Mouse (Mus musculus) layer of hippocampus, adult 11-12 months (tissue): ENCODE measurements at regions not wholly inside any gene's neighbourhood (a gene's known extent, or its start where the extent isn't known, plus 50 kb on each side); places are given as distances from the start of the nearest gene placed in this dataset.

Experiments used
- DNase-seq: peaks from one replicate; pipeline ENCODE4 v3.0.0; 2022; ENCODE audit warnings: low spot score

DNA sequence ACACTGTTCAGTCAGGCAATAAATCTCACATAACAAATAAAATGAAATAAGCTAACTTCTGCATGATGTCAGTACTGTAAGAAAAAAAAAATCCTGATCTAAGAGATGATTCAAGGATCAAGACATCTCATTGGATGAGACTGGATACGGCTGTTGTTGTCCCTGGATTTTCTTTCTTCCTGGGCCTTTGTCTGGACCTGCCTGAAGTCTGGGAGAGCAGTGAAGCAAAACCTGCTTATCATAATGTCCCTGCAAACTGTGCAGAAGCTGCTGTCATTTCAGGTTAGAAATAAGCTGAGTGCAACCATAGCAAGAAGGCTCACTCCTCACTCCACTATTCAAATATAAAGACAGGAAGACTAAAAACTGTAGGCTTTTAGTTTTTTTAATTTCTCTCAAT is 178.0 kb upstream of the Steap4 start:
- no peak for DNase-seq

- DNase-seq, result no peak
These were observed 171.9 kb upstream of the Steap4 start for GRCm38 (mm10) chr5:7788406-7788805.

DNA sequence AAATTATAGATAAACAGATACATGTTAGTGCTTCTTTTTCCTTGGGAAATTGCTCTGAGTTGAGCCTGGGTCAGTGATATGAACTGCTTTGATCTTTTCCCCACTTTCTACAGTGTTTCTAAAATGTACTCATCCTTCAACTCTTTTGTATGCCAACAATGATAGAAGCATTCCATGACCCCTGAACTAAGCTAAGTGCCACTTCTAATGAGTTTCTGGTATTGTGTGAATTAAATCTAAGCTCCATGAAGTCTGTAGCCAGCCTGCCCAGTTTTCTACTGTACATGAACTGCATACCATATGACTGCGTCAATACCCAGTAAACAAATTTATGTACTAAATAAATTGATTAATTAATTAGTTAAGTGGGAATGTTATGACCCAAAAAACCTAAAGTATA is 171.1 kb upstream of the Steap4 start:
- DNase-seq, result no peak

- peak; percentile 16 for DNase-seq
These were observed 139.7 kb upstream of the Steap4 start for GRCm38 (mm10) chr5:7820592-7820991.

DNA sequence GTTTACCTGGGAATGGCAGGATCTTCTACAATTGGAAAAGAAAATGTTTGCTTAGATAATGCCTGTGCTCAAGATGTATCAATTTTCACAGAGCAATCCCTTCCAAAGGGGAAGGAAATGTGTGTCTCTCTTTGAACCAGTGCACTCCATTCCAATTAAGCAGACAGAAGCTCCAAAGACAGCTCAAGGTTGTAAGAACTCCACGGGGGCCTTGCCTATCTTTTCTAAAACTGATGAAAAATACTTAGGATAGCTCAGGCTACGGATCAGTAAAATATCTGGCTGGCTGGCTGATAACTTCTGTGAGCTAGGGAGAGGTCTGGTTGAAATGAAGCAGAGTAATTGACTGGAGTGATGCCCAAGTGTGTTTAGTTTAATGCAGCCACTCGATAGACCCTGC is 138.6 kb upstream of the Steap4 start:
- DNase-seq, result no peak

- DNase-seq, result no peak
These were observed 130.6 kb upstream of the Steap4 start for GRCm38 (mm10) chr5:7829618-7830017.

- DNase-seq, result no peak
These were observed 126.4 kb upstream of the Steap4 start for GRCm38 (mm10) chr5:7833812-7834211.

DNA sequence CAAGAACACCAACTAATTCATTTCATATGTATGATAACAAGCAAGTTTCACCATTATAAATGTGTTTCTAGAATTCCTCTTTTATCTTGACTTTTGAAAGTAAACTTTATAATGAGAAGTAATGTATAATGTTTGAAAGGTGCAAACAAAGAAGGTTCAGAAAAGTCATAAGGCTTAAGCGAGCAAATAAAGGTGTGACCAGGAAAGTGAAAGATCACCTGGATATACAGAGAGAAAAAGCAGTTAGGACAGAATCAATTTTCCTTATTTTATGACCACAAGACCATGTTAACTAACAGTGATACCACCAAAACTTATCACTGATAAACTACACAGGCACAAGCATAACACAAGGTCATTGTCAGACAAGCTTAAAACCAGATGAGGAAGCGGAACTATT is 97.2 kb upstream of the Steap4 start:
- no peak for DNase-seq

DNA sequence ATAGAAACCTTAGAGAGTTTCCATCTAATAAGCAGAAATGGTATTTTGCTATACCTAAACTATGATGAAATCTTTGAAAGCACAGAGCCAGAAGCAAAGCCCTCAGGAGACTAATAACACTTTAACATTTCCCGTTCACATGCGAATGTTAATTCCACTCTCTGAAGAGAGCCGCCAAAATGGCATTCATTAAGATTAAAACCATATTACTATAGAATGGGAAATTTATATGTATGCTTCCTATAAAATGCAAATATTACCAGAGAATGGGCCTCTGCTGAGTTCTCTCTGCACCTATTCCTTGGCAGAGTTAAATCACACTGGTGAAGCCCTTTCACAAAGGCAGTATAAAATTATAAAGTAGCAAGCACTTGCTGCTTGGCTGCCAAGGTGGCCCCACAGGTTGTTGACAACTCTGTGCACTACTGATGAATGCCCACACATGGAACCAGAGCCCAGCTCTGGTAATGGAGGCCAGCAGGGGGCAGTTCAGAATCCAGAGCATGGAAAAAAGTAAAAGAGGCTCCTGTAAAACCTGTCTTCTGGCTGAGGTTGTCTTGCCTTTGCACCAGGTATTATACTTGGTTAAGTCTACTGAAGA is 94.1 kb upstream of the Steap4 start:
- no peak for DNase-seq

DNA sequence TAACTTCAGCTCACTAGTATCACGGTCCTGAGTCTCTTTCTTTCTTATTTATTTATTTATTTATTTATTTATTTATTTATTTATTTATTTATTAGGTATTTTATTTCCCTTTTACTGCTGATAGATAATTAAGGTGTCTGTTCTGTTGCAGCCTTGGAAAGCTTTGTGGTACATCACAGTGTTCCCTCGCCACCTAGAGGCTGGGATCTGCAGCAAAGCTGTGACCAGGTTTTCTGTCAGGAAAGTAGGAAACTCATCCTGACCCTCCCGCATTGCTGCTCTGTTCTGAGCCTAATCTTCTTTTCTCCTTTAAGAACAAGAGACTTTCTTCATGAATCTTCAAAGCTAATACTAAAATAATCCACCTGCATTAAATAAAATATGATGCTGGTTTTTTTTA is 60.7 kb upstream of the Steap4 start:
- DNase-seq, result peak; percentile 49
